Mouse (Mus musculus) lung, postnatal 0 days (tissue): Measurements from ENCODE around the gene Duoxa2.

Source experiments
- CTCF ChIP-seq: IDR thresholded peaks from 2 replicates; pipeline ENCODE4 v1.5.1; 2016; ENCODE audit warnings: antibody characterized with exemption, mild to moderate bottlenecking
- EP300 ChIP-seq: IDR thresholded peaks from 2 replicates; pipeline ENCODE4 v1.6.1; 2016; ENCODE audit warnings: antibody characterized with exemption, mild to moderate bottlenecking, control low read depth

GRCm38 (mm10) chr2:122301921-122302573 lies 3.3 kb downstream of the Duoxa2 start:
- TF ChIP-seq EP300 (no peak), CTCF (no peak)
